Mouse (Mus musculus): ENCODE data around the gene Mical3. TPM values are rescaled to one million over a fixed set of nuclear protein-coding genes. Genes with fewer than 3 reads are reported as not detected.

Mical3 gene
- total RNA-seq, 2 experiments from 2014 or later: 43.0 to 75.5 TPM

DNA sequence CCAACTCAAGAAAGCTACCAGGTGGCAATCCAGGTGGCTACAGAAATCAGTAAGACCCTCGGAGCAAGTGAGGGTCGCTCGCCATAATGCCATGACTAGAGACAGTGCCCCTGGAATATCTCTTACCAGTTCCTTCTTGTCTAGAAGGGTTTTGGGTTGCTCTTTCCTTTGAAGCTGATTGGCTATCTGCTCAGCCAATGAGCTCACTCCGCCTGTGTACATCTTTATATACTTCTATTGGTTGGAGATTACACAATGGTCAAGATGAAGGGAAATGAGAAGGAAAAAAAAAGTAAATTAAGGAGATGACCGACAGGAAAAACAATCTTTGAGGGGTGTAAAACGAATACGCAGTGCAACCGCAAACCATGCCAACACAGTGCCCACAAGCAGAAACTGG is 121.1 kb downstream of the Mical3 start:
- no peak for DNase-seq

DNA sequence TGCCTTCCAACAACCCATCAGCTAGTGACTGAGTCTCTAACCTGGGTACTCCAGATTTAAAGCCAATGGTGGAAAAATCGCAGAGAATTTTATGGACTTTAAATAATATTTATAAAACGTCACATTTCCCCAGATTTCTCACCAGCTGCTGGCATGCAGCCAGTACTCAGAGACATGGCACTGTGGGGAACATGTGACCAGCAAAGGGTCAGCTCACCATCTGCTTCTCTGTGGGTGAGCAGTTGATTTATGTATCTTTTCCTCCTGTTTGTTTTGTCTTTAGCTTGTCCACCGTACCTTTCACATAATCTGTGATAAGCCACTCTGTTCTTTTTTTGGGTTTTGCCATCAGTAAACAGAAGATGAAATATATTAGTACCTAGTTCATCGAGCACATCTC is 125.8 kb downstream of the Mical3 start:
- DNase-seq: no peak

DNA sequence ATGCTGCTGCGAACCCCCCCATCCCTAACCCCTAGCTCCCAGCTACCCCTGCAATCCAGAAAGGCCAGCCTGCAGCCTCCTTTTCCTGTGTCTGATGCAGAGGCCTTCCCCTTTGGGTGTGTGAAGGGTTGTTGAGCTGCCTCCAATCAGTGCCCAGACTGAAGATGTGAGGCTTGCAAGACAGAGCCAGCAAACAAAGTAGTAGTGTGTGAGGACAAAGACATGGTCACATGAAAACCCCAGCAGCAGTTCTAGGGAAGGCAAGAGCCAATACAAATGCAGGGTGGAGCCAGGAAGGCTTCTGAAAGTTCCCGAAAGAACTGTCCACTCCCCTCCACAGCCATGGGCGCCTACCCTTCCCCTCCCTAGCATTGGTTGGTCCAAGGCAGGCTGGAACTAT is 127.8 kb downstream of the Mical3 start:
- DNase-seq: no peak

DNA sequence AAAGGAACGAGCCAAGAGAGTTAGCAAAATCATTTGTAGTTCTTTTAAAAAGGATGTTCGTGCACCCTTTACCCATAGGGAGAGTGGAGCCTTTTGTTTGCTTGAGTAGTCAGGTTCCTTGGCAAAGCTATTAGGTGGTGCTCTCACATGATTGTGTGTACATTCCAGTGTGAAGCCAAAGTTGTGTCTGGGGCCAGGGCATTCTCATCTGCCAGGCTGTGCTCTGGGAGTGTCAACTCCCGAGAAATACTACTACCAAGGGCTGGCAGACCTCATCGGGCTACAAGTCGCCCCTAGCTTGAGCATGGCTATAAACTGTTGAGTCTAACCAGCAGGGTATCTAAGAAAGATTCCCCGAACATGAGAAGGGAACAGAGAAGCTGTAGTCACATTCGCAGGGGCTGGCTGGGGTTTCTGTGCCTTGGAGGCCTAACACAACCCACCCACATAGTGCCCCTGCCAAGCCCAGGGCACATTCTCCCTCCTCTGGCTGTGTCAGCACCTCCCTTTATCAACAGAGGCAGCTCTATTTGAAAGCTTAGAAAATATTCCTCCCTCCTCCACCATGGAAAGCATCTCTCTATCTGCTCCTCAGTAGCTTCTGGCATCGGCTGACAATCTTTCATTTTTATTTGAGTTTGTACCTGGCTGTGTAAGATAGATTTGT is 130.8 kb downstream of the Mical3 start:
- no peak for DNase-seq

DNA sequence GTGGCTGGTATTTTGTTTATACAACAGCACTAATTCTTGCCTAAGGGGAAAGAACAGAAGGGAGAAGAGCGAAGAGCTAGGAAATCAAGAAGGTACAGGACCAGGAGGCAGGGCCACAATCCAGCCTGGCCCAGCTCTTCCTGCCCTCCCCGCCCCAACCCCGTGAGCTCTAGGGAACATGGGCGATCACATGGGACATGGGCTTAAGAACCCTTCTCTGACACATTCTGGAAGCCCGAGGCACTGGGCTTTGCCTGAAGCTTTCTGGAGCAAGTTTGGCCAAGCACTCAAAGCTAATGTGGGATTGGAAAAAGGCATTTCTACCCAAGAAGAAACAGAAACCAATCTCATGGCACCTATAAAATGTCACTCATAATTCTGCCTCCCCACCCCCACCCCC is 131.7 kb downstream of the Mical3 start:
- DNase-seq: peak; percentile 32

DNA sequence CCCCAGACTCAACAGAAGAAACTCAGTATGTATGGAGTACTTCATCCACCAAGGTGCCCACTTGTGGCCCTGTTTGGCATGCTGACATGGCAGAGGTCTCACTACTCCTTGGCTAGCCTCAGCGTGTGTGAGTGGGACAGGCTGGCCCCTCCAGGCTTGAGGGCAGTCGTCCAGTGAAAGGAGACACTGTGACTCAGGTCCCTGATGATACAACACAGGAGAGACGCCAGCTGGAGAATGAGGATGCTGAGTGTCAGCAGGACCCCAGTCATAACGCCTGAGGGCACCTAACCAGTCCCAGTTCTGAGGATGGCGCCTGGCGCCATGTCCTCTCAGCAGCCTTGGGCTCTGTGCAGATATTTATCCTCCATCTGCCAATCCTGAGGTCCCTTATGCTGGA is 134.2 kb downstream of the Mical3 start:
- no peak for DNase-seq

DNA sequence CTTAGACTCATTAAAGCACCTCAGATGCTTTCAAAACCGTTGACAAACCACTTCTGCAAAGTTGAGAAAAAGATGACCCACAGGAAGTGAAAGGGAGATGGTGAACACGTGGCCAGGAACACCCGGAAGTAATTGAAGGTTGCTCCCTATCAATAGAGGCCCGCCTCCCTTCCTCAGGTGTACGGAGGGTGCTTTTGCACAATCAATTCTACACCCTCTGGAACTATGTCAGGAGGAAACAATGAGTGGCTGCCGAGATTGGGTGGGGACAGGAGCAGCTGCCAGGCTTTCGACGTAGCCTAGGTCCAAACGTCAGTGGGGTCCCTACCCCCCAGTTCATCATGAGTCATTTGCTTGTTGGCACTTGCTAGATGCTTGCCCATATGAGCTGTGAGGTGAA is 135.3 kb downstream of the Mical3 start:
- DNase-seq: no peak

DNA sequence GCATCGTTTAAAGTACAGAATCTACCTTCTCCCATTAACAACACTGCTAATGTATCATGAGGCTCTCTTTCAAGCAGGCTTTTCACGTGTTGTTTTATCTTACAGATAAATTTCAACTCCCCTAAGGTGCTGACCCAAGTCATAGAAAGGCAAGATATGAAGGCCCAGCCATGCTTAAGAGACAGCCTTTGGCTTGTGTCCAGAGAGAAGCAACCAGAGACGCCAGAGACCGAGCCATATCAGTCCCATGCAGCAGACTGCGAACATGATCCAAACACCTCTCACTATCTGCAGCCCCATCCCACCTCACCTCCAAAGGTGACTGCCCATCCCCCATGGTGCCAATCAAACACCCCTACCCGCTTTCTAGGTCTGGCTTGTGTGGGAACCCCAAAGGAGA is 138.9 kb downstream of the Mical3 start:
- DNase-seq: no peak

DNA sequence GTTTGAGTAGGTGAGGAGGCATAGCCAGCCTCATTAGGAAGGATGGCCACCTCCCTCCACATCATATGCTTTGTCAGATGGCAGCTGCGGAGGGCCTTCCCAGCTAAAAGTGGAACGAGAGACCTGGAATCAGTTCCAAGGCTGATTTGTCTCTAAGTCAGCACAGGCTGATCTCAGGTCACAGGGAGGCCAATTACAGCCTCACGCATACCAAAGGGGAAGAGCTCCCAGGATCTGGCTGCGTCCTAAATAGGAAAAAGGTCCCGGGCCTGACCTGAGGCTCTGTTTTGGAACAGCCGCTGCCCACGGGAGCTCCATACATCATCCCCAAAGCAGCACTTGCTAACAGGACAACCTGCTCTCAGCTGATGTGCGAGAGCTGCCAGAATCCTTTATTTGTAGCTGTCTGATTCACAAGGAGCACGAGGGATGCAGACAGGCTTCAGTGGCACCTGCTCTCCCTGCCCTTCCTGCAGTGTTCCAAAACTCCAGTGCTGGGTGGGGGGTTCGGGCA is 143.2 kb downstream of the Mical3 start:
- peak; percentile 24 for DNase-seq

DNA sequence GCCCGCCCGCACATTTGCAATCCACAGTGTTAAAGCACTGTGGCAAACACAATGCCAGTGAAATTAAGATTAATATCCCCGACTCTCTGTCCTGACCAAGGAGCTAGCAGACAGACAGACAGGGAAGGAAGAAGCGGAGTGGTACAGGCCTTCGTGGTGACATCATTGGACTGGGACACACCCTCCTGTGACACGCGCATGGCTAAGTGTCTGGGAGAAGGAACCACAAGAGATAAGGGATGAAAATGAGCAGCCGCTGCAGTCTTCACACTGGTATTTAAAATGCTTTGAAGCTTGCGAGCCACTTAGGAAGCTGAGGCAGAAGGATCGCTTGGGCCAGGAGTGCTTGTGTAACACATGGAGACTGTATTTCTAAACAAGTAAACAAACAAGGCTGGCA is 143.6 kb downstream of the Mical3 start:
- no peak for DNase-seq

DNA sequence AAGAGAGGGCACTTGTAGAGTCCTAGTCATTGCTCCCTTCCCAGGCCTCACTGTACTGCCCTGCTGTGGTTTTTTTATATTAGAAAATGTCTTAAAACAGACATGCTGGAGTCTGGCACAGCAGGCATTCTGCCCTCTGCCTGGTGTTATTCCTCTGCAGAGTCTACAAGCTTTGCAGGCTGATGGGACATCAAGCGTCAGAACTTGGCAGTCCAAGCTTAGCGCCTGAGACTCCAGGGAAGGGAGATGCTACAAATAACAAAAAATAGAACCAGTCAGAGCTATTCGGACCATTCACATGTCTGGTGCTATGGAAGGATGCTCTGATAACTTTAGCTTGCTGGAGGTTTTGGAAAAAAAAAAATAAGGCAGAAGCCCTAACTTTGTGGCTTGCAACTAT is 144.6 kb downstream of the Mical3 start:
- DNase-seq: no peak

DNA sequence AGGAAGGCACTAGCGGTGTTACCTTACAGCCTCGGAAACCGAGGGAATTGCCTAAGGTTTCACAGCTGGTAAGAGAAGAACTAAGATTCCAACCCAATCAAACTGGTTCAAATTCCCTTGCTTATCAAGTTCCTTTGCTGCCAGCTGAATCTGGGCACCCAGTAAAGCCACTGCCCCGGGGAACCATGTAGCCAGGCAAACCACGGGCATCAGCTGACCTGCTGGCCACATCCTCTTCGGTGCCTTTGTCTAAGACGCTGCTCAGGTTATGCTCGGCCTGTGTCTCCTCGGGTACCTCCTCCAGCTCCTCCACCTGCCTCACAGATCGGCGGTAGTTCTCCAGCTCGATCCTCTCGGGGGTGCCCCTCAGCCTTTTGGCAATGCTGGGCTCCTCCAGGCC is 148.5 kb downstream of the Mical3 start:
- DNase-seq: no peak

DNA sequence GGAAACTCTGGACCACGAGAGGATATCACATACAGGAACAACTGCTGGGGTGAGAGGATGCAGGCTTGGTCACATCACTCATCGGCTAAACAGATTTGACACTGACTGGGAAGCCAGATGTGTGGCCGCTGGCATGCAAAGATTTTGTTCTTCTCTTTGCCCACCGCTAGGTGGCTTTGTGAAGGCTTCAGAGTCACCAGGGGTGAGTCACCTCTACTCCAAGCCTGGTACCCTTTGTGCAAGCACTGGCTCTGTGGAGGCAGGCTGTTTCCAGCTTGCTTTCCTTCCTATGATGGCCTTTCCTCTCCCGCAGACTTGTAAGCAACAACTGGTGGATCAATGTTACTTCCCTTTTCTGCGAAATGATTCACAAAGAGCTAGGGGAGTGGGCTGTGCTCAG is 149.3 kb downstream of the Mical3 start:
- peak; percentile 41 for DNase-seq

DNA sequence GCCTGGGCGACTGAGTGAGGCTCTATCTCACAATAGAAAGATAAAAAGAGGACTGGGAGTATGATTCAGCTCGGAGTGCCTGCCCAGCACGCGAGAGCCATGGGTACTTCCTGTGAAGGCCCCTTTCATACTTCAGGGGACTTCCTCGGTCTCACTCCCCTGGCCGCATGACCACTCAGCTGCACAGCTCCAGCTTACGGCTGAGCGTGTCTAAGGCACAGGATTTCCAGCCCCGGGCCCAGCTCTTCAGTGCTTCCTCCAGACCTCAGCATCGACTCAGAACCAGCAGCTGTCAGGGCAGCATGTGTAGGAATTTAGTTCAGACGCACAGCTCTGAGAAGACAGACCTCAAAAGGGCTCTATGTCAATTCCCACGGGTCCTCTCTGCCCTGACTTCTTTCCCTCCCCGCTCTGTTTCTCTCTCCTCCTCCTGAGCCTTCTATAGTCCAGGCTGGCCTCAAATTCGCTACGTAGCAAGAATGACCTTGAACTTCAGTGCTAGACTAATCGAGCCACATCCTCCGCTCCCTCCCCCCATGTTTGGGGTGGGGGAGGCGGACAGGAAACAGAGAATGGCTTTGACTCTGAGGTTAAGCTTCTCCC is 152.7 kb downstream of the Mical3 start:
- DNase-seq: peak; percentile 70

DNA sequence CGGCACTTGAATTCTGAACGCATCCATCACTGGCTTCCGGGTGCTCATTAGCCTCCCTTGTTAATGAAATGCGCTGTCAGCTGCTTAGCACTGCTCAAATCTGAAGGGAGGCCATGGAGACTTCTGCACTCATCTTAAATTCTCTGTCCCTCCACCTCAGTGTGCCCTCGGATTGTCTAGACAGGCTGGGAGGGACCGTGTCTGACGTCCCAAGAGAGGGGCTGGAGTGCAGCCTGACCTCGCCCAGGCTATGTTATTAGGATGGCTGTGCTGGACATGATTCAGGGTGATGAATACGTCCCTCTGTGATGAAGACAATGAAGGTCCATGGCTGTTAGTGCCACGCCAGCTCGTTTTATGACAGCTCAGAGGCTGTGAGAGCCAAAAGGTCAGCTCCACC is 153.8 kb downstream of the Mical3 start:
- DNase-seq: peak; percentile 58

DNA sequence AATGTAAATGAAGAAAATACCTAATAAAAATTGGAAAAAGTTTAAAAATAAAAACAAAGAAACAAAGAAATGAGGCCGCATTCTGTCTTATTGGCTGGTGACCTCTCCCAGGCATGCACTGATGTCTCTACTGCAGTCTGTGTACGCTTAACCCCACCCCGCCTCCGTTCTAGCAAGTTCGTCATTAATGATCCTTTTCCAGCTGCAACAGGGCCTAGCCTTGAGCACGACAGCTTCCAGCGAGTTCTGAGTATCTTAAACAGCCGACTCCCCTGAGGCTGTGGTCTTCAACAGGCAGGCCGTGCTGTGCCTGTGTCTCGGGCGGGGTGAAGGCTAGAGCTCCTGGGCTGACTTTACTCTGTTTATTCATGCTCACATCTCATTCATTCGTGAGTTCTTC is 154.7 kb downstream of the Mical3 start:
- DNase-seq: no peak

DNA sequence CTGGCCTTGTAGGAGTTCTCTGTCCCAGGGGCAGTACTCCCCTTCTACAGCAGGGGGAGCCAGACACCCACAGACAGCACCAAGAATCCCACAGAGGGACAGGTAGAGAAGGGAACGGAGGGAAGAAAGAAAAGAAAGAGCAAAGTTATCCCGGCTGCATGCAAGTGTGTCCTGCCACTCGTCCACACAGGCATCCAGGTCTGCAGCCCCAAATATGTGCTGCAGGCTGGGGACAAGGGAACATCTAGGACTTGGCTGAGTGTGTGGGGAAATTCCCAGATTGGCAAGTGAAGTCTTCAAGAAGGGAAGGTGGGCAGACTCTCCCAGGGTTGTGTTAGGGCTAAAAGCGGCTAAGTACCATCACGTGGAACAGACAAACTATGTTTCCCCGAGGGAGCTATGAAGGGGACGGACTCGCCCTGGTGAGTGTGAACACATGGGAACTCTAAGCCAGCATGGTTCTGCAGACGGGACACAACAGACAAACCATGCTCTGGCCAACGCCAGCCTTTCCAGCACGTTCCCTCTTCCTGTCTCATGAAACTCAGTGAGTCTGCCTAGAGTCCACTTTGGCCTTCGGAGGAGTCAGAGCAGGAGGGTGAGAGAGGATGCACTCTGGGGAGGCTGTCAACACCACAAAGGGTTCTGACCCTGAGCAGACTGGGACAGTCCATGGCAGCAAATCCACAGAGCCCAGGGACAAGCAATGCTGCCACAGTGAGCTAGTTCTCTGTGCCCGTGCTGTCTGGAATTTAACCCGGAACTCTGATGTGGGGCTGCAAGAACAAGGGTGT is 158.8 kb downstream of the Mical3 start:
- peak; percentile 89 for DNase-seq

DNA sequence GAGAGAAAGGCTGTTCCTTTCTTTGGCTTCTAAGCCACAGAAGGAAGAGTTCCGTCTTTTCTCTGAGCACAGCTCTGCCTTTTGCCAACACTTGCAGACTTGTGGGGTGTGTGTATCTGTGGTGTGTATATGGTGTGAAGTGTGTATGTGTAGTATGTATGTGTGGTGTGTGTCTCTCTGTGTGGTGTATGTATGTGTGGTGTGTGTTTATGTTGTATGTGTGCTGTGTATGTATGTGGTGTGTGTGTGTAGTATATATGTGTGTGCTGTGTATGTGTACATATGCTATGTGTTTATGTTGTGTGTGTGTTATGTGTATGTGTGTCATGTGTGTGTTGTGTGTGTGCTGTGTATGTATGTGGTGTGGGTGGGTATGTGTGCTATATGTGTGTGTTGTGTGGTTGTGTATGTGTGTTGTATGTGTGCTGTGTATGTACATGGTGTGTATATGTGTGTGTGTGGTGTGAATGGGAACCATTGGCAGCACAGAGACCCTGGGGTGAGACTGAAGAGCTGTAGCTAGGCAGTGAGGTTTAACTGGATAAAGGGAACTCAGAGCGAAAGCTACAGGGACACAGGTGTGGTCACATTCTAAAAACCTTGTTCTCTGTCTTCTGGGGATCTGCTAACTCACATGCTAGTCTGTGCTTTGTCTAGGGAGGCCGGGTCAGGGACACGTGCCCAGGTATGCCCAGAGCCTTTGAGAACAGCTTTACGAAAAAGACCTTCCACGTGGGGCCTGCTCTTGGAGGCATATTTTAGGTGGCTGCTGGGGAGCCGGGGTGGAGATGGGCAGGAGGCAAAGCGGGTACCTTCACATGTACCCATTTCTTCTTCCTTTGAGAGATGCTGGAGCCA is 159.6 kb downstream of the Mical3 start:
- no peak for DNase-seq

DNA sequence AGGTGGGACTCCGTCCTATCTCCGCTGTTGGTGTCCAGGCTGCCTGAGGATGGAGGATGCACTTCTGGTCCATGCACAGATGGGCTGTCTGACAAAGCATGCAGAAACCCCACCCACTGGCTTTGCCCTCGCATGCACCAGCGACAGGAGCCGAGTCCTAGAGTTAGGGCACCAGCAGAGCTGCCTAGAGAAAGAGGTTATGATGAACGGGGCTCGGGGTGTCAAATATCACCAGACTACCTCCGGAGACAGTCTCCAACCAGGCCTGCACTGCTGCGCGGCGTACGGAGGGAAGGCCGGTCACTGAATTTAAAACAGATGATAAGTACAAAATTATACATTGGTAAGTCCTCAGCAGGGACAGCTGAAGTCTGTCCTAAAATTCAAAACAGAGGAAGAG is 165.0 kb downstream of the Mical3 start:
- DNase-seq: no peak

DNA sequence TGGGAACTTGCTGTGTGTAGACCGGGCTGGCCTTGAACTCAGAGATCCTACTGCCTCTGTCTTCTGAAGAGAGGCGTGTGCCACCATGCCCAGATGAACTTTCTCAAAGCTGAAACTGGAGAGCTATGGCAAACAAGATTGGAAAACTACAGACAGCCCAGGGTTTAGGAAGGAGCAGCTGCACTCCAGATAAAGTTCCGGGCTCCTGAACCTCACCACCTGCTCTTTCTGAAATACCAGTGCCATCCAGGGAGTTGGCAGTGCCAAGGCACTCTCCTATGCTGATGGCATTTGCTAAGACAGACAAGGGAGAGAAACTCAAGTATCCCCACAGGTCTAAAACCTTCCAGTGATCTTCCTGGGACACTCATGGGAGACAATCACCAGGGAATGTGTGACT is 166.6 kb downstream of the Mical3 start:
- no peak for DNase-seq

DNA sequence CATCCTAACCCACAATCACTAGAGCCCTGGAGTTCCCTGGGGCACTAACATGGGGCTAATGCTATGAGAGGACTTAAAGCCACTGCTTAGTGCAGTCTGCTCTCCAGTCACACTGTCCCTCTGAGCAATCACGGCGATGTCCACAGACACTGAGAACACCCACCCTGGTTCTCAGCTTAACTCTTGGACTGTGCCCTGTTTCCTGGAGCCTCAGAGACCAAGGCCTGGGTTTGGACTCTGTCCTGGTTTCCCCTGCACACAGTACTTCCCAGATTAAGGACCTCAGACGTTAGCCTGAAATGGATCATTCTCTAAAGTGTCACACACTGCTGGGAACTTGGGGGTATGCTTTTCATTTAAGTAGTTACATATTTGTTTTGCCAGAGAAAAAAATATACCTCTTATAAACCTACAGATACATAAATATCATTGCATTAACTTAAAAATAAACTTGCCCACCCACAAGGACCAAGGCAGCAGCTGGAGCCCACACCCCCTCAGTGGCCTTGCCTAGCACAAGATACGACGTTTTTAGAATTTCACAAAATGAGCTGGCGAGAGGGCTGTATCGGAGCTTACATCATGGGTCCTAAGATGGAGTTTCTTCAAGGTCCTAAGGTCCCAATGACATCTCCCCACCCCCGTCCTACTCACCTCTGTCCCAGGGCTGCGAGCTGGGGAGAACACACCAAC is 170.3 kb downstream of the Mical3 start:
- DNase-seq: no peak

DNA sequence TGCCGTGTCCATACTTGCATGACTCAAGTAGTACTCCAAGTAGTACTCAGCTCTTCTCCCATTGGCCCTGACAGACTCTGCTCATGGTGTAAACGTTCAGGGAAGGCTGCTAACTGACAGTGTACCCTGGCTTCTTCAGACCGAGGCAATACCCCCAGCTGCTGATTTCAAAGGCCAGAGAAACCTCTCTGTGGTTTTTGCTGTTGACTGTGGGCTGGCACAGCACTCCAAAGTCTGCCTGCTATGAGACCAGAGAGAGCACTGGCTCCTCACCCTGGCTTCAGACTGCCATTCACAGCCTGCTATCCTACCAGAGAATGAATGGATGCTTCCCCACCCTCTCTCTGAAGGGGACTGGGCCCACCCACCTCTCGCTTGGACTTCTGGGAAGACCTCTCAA is 173.5 kb downstream of the Mical3 start:
- DNase-seq: no peak

Data from adrenal gland, postnatal 10 days (tissue).